Mouse (Mus musculus): Measurements from ENCODE around the gene 1700034J05Rik. TPM values are rescaled to one million over a fixed set of nuclear protein-coding genes. Genes with fewer than 3 reads are reported as not detected.

The 1700034J05Rik gene
- polyA plus RNA-seq, 1 experiment from 2014 or later, result 0.12 TPM

GRCm38 (mm10) chr6:146967836-146968235 lies 13.6 kb upstream of the 1700034J05Rik start:
- Histone ChIP-seq H3K36me3 (replicated peaks; ENCODE audit: control insufficient read depth, insufficient read depth) (no peaks in the 10 kb centered on the region), H3K4me1 (replicated peaks; ENCODE audit: control insufficient read depth, insufficient read depth, low read length) (no peaks in the 10 kb centered on the region), H3K27ac (no peak overlapping the region), H3K9ac (no peak overlapping the region), H3K4me3 (replicated peaks; ENCODE audit: low read length) (no peak overlapping the region), H3K9me3 (ENCODE audit: control insufficient read depth, low read length) (no peaks in the 10 kb centered on the region), H3K27me3 (ENCODE audit: control insufficient read depth, insufficient read depth, low read length) (no peaks in the 10 kb centered on the region), H3K4me2 (replicated peaks) (no peak overlapping the region)
- DNase-seq (ENCODE audit: low spot score) (no peak), ATAC-seq (ENCODE audit: low FRiP score) (no peak)
- WGBS, result 73% methylated on average over 6 of the region's 6 CpGs

GRCm38 (mm10) chr6:146966446-146967019 lies 12.3 kb upstream of the 1700034J05Rik start:
- no peak for ATAC-seq (ENCODE audit: low FRiP score)
- no peaks in the 10 kb centered on the region for H3K4me1 ChIP-seq (replicated peaks; ENCODE audit: control insufficient read depth, insufficient read depth, low read length)

GRCm38 (mm10) chr6:146965139-146965772 lies 11.0 kb upstream of the 1700034J05Rik start:
- Histone ChIP-seq H3K9ac (no peak overlapping the region), H3K9me3 (ENCODE audit: control insufficient read depth, low read length) (no peaks in the 10 kb centered on the region), H3K4me2 (replicated peaks) (no peak overlapping the region), H3K4me1 (replicated peaks; ENCODE audit: control insufficient read depth, insufficient read depth, low read length) (no peaks in the 10 kb centered on the region), H3K36me3 (replicated peaks; ENCODE audit: control insufficient read depth, insufficient read depth) (no peaks in the 10 kb centered on the region), H3K4me3 (replicated peaks; ENCODE audit: low read length) (no peak overlapping the region), H3K27me3 (ENCODE audit: control insufficient read depth, insufficient read depth, low read length) (no peaks in the 10 kb centered on the region), H3K27ac (no peak overlapping the region)
- DNase-seq (ENCODE audit: low spot score) (no peak), ATAC-seq (ENCODE audit: low FRiP score) (no peak)
- WGBS, result 79% methylated on average over 13 of the region's 13 CpGs

More at GRCm38 (mm10) chr6:146966446-146967019, 12.3 kb upstream of the 1700034J05Rik start:
- Histone ChIP-seq H3K4me3 (replicated peaks; ENCODE audit: low read length) (no peak overlapping the region), H3K9ac (no peak overlapping the region), H3K27ac (no peak overlapping the region), H3K4me2 (replicated peaks) (no peak overlapping the region), H3K9me3 (ENCODE audit: control insufficient read depth, low read length) (no peaks in the 10 kb centered on the region), H3K27me3 (ENCODE audit: control insufficient read depth, insufficient read depth, low read length) (no peaks in the 10 kb centered on the region), H3K36me3 (replicated peaks; ENCODE audit: control insufficient read depth, insufficient read depth) (no peaks in the 10 kb centered on the region)
- no peak for DNase-seq (ENCODE audit: low spot score)
- WGBS, result 78% methylated on average over 12 of the region's 12 CpGs

GRCm38 (mm10) chr6:146963396-146964150 lies 9.4 kb upstream of the 1700034J05Rik start:
- H3K4me1 ChIP-seq (replicated peaks; ENCODE audit: control insufficient read depth, insufficient read depth, low read length), result no peaks in the 10 kb centered on the region
- no peak overlapping the region for H3K4me2 ChIP-seq (replicated peaks)

GRCm38 (mm10) chr6:146961832-146962481 lies 7.7 kb upstream of the 1700034J05Rik start:
- H3K9ac ChIP-seq, result no peak overlapping the region
- H3K36me3 ChIP-seq (replicated peaks; ENCODE audit: control insufficient read depth, insufficient read depth), result no peaks in the 10 kb centered on the region
- no peaks in the 10 kb centered on the region for H3K9me3 ChIP-seq (ENCODE audit: control insufficient read depth, low read length)
- H3K27me3 ChIP-seq (ENCODE audit: control insufficient read depth, insufficient read depth, low read length), result no peaks in the 10 kb centered on the region
- H3K27ac ChIP-seq, result no peak overlapping the region
- no peaks in the 10 kb centered on the region for H3K4me1 ChIP-seq (replicated peaks; ENCODE audit: control insufficient read depth, insufficient read depth, low read length)
- 75% methylated on average over 6 of the region's 6 CpGs for WGBS
- no peak for ATAC-seq (ENCODE audit: low FRiP score)
- no peak overlapping the region for H3K4me2 ChIP-seq (replicated peaks)
- DNase-seq (ENCODE audit: low spot score), result no peak
- H3K4me3 ChIP-seq (replicated peaks; ENCODE audit: low read length), result no peak overlapping the region

More at GRCm38 (mm10) chr6:146963396-146964150, 9.4 kb upstream of the 1700034J05Rik start:
- no peak overlapping the region for H3K9ac ChIP-seq
- H3K27ac ChIP-seq, result no peak overlapping the region
- H3K36me3 ChIP-seq (replicated peaks; ENCODE audit: control insufficient read depth, insufficient read depth), result no peaks in the 10 kb centered on the region
- no peaks in the 10 kb centered on the region for H3K9me3 ChIP-seq (ENCODE audit: control insufficient read depth, low read length)
- 94% methylated on average over 6 of the region's 6 CpGs for WGBS
- DNase-seq (ENCODE audit: low spot score), result no peak
- no peak overlapping the region for H3K4me3 ChIP-seq (replicated peaks; ENCODE audit: low read length)
- H3K27me3 ChIP-seq (ENCODE audit: control insufficient read depth, insufficient read depth, low read length), result no peaks in the 10 kb centered on the region
- ATAC-seq (ENCODE audit: low FRiP score), result no peak

- Histone ChIP-seq H3K27ac (no peak overlapping the region), H3K9ac (no peak overlapping the region), H3K27me3 (ENCODE audit: control insufficient read depth, insufficient read depth, low read length) (no peaks in the 10 kb centered on the region), H3K36me3 (replicated peaks; ENCODE audit: control insufficient read depth, insufficient read depth) (no peaks in the 10 kb centered on the region), H3K4me3 (replicated peaks; ENCODE audit: low read length) (no peak overlapping the region), H3K4me2 (replicated peaks) (no peak overlapping the region), H3K9me3 (ENCODE audit: control insufficient read depth, low read length) (no peaks in the 10 kb centered on the region), H3K4me1 (replicated peaks; ENCODE audit: control insufficient read depth, insufficient read depth, low read length) (no peaks in the 10 kb centered on the region)
- WGBS, result 86% methylated on average over 5 of the region's 5 CpGs
- DNase-seq (ENCODE audit: low spot score), result no peak
- ATAC-seq (ENCODE audit: low FRiP score), result no peak
These were observed 6.7 kb upstream of the 1700034J05Rik start for GRCm38 (mm10) chr6:146960956-146961355.

- H3K9me3 ChIP-seq (ENCODE audit: control insufficient read depth, low read length), result no peaks in the 10 kb centered on the region
- DNase-seq (ENCODE audit: low spot score) (no peak), ATAC-seq (ENCODE audit: low FRiP score) (no peak)
- no peaks in the 10 kb centered on the region for H3K4me1 ChIP-seq (replicated peaks; ENCODE audit: control insufficient read depth, insufficient read depth, low read length)
- H3K4me2 ChIP-seq (replicated peaks), result no peak overlapping the region
- no peak overlapping the region for H3K27ac ChIP-seq
- H3K36me3 ChIP-seq (replicated peaks; ENCODE audit: control insufficient read depth, insufficient read depth), result no peaks in the 10 kb centered on the region
- 90% methylated on average over 9 of the region's 9 CpGs for WGBS
- no peaks in the 10 kb centered on the region for H3K27me3 ChIP-seq (ENCODE audit: control insufficient read depth, insufficient read depth, low read length)
- H3K9ac ChIP-seq, result no peak overlapping the region
- H3K4me3 ChIP-seq (replicated peaks; ENCODE audit: low read length), result no peak overlapping the region
These were observed 5.9 kb upstream of the 1700034J05Rik start for GRCm38 (mm10) chr6:146959908-146960680.

- no peak for ATAC-seq (ENCODE audit: low FRiP score)
- Histone ChIP-seq H3K4me3 (replicated peaks; ENCODE audit: low read length) (no peak overlapping the region), H3K4me1 (replicated peaks; ENCODE audit: control insufficient read depth, insufficient read depth, low read length) (no peaks in the 10 kb centered on the region), H3K27me3 (ENCODE audit: control insufficient read depth, insufficient read depth, low read length) (no peaks in the 10 kb centered on the region), H3K4me2 (replicated peaks) (no peak overlapping the region), H3K9me3 (ENCODE audit: control insufficient read depth, low read length) (no peaks in the 10 kb centered on the region), H3K9ac (no peak overlapping the region), H3K36me3 (replicated peaks; ENCODE audit: control insufficient read depth, insufficient read depth) (no peaks in the 10 kb centered on the region), H3K27ac (no peak overlapping the region)
- WGBS, result 84% methylated on average over 1 of the region's 1 CpGs
- no peak for DNase-seq (ENCODE audit: low spot score)
These were observed 4.5 kb upstream of the 1700034J05Rik start for GRCm38 (mm10) chr6:146958694-146959093.
